Mouse (Mus musculus) forebrain, embryonic 14.5 days (tissue): ENCODE data around the gene Prps1l3. TPM values are rescaled to one million over a fixed set of nuclear protein-coding genes. Genes with fewer than 3 reads are reported as not detected.

Experiments
- ATAC-seq: fragments of 200-750 bp; cut with Nextera tagmentation; 2 replicates; pipeline ENCODE4 v1.8.0; 2017; ENCODE audit warnings: mild to moderate bottlenecking, moderate library complexity
- DNase-seq: peaks from one replicate; pipeline ENCODE4 v3.0.0-alpha.2; 2015; ENCODE audit warnings: low spot score
- H3K27ac ChIP-seq: fragments of 300-500 bp; sonication (generic); 2 replicates; pipeline ENCODE4 v1.5.1; 2014; ENCODE audit warnings: low read depth, mild to moderate bottlenecking, control low read depth, low read length, moderate library complexity
- H3K27me3 ChIP-seq: fragments of 300-500 bp; sonication (generic); replicated peaks from 2 replicates; pipeline ENCODE4 v1.6.1; 2014; ENCODE audit warnings: low read length, control low read depth, mixed read lengths; ENCODE audit not compliant: control insufficient read depth, insufficient read depth
- H3K36me3 ChIP-seq: fragments of 300-500 bp; sonication (generic); 2 replicates; pipeline ENCODE4 v1.6.1; 2014; ENCODE audit warnings: low read length, control low read depth; ENCODE audit not compliant: control insufficient read depth, insufficient read depth
- H3K4me1 ChIP-seq: fragments of 300-500 bp; sonication (generic); 2 replicates; pipeline ENCODE4 v1.6.1; 2014; ENCODE audit warnings: antibody characterized with exemption, low read length, control low read depth; ENCODE audit not compliant: control insufficient read depth, insufficient read depth
- H3K4me2 ChIP-seq: fragments of 300-500 bp; sonication (generic); 2 replicates; pipeline ENCODE4 v1.6.1; 2014; ENCODE audit warnings: mild to moderate bottlenecking, control low read depth, low read length
- H3K4me3 ChIP-seq: fragments of 300-500 bp; sonication (generic); 2 replicates; pipeline ENCODE4 v1.5.1; 2014; ENCODE audit warnings: low read depth, low read length, control low read depth
- H3K9ac ChIP-seq: fragments of 300-500 bp; sonication (generic); 2 replicates; pipeline ENCODE4 v1.6.1; 2014; ENCODE audit warnings: mild to moderate bottlenecking, low read length, control low read depth, moderate library complexity
- H3K9me3 ChIP-seq: fragments of 300-500 bp; sonication (generic); replicated peaks from 2 replicates; pipeline ENCODE4 v1.6.1; 2016; ENCODE audit warnings: low read length, control low read depth, mixed read lengths; ENCODE audit not compliant: control insufficient read depth
- WGBS: fragments of 180-500 bp; shearing (Covaris S2); extraction: QIAGEN DNeasy Blood & Tissue Kit; methylation state at CpG from one replicate; pipeline ENCODE4 v1.1.7; 2014; 5-methylcytosine and 5-hydroxymethylcytosine counted together
- polyA plus RNA-seq: library from polyadenylated mRNA; unstranded; fragments of >200 nt; fragmentation: Nextera tagmentation; extraction: Ambion mirVana; gene quantifications from 2 replicates; pipeline ENCODE4 v1.2.1, GENCODE M21; 2014

The Prps1l3 gene
- polyA plus RNA-seq, 1 experiment from 2014 or later: 50.4 TPM

GRCm38 (mm10) chr12:57285303-57286059 is 55.3 kb downstream of the Prps1l3 start:
- no peaks in the 10 kb centered on the region for H3K27me3 ChIP-seq
- DNase-seq (no peak), ATAC-seq (no peak)
- H3K36me3 ChIP-seq: no peaks in the 10 kb centered on the region
- no peak overlapping the region for H3K27ac ChIP-seq
- no peak overlapping the region for H3K4me2 ChIP-seq
- H3K4me3 ChIP-seq: no peak overlapping the region
- no peaks in the 10 kb centered on the region for H3K9me3 ChIP-seq
- H3K9ac ChIP-seq: no peak overlapping the region
- H3K4me1 ChIP-seq: no peaks in the 10 kb centered on the region
- 80% methylated on average over 5 of the region's 5 CpGs for WGBS

Other genes with a start within 250 kb of the Prps1l3 start
- gene Slc25a21, start 32.9 kb upstream of the Prps1l3 start, polyA plus RNA-seq: 0.16 TPM in 1 of 2 replicates, not detected in the other
- gene Mipol1, start within 50 bp of the Prps1l3 start, polyA plus RNA-seq: 5.5 and 6.4 TPM in 2 replicates